Mouse (Mus musculus): Measurements from ENCODE around the gene Olfr1494. TPM values are rescaled to one million over a fixed set of nuclear protein-coding genes. Genes with fewer than 3 reads are reported as not detected.

Olfr1494 gene
- polyA plus RNA-seq (2012; fragmentation: generic; extraction: Trizol) = not detected
- long read RNA-seq, experiment 1 = 0 reads
- long read RNA-seq, experiment 2 = 0 reads

DNA sequence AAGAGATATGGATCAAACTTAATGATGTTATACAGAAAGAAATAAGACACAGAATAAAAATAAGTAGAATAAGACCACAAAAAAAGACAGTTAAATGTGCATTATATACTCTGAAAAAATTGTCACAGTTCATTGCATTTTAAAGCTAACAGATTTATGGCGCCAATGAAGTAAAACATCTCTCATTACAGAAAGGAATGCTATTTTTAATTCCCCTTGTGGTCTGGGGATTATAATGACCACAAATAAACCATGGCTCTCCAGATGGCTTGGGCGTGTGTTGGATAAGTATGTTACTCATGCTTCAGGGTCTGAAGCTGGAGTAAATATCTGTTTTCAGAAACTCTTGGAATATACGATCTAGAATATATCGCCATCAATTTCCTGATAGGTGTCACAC, at the start of gene Olfr1494:
TSS of gene Olfr1494 (plus strand) at position 301 of the 400 bp plus-strand sequence.
- H3K36me3 ChIP-seq (ENCODE audit: control insufficient read depth, insufficient read depth) = no peaks in the 10 kb centered on the region
- no peaks in the 10 kb centered on the region for H3K79me3 ChIP-seq (ENCODE audit: low read depth)
- no peak for TF ChIP-seq USF1 (IDR thresholded peaks at IDR 0.05; ENCODE audit: low read depth)
- no peak for TF ChIP-seq CTCF (IDR thresholded peaks at IDR 0.05; ENCODE audit: control insufficient read depth, insufficient read depth, insufficient read length)
- TF ChIP-seq FOSL1 (IDR thresholded peaks at IDR 0.05; ENCODE audit: insufficient read depth, low read length, poor library complexity, severe bottlenecking) = no peak
- TF ChIP-seq CEBPB (IDR thresholded peaks at IDR 0.05; ENCODE audit: low read depth) = no peak
- TF ChIP-seq MYOD1 (IDR thresholded peaks at IDR 0.05; ENCODE audit: control insufficient read depth, insufficient read length, low read depth) = no peak
- TF ChIP-seq MAX (IDR thresholded peaks at IDR 0.05) = no peak
- no peak for TF ChIP-seq MYOG (IDR thresholded peaks at IDR 0.05; ENCODE audit: control insufficient read depth, extremely low read depth, insufficient read length)
- no peak within 1 kb of the TSS for H3K4me3 ChIP-seq (ENCODE audit: insufficient read depth, poor library complexity, severe bottlenecking)
- no peaks in the 10 kb centered on the region for H3K79me2 ChIP-seq (ENCODE audit: control insufficient read depth, insufficient read depth)
- H3K27me3 ChIP-seq (ENCODE audit: control insufficient read depth, insufficient read depth, insufficient read length) = no peaks in the 10 kb centered on the region
- no peak within 1 kb of the TSS for H3ac ChIP-seq (ENCODE audit: control insufficient read depth, insufficient read length, low read depth)

DNA sequence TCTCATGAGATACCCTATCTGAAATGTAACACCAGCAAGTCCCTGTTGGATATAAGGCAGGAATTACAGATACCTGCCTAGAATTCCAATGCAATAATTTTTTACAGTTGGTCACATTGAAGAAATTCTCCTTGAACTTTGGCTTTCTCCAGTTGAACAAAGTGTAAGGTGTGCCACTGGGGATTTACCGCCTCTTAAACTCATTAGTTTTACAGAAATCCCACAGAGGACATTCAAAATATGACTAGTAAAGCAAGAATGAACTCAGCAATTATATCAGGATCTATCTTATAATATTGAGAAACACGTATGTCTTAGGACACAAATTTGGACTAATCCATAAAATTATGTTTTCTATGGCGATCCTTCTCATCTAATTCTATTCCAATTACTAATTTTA, 42.6 kb upstream of the Olfr1494 start, which contains the start of gene Olfr1491:
TSS of gene Olfr1491 (plus strand) at position 301 of the 400 bp plus-strand sequence.
- H3K27me3 ChIP-seq (ENCODE audit: control insufficient read depth, insufficient read depth, insufficient read length) = no peaks in the 10 kb centered on the region
- no peak within 1 kb of the TSS for H3ac ChIP-seq (ENCODE audit: control insufficient read depth, insufficient read length, low read depth)
- TF ChIP-seq MYOD1 (IDR thresholded peaks at IDR 0.05; ENCODE audit: control insufficient read depth, insufficient read length, low read depth) (no peak), FOSL1 (IDR thresholded peaks at IDR 0.05; ENCODE audit: insufficient read depth, low read length, poor library complexity, severe bottlenecking) (no peak), CTCF (IDR thresholded peaks at IDR 0.05; ENCODE audit: control insufficient read depth, insufficient read depth, insufficient read length) (no peak), CEBPB (IDR thresholded peaks at IDR 0.05; ENCODE audit: low read depth) (no peak), MYOG (IDR thresholded peaks at IDR 0.05; ENCODE audit: control insufficient read depth, extremely low read depth, insufficient read length) (no peak), MAX (IDR thresholded peaks at IDR 0.05) (no peak), USF1 (IDR thresholded peaks at IDR 0.05; ENCODE audit: low read depth) (no peak)
- no peaks in the 10 kb centered on the region for H3K79me2 ChIP-seq (ENCODE audit: control insufficient read depth, insufficient read depth)
- no peak within 1 kb of the TSS for H3K4me3 ChIP-seq (ENCODE audit: insufficient read depth, poor library complexity, severe bottlenecking)
- no peaks in the 10 kb centered on the region for H3K36me3 ChIP-seq (ENCODE audit: control insufficient read depth, insufficient read depth)
- H3K79me3 ChIP-seq (ENCODE audit: low read depth) = no peaks in the 10 kb centered on the region

DNA sequence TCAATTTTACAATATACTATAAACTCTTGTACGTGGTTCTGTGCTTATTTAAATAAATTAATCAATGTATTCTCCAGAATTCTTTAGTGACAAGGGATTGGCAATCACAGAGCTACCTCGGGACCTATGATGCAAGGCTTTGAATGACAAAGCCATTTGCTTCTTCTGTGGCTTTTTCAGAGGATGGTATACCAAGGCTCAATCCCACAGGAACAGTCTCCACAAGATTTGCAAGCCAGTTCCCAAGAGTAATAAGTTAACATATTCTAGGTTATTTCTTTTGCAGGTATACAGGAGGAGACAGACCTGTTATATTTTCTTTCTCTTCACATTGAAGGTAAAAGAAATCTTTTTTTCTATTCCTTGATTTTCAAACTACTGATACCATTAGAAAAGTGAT, 16.6 kb upstream of the Olfr1494 start, which contains the start of gene Olfr1493-ps1:
TSS of gene Olfr1493-ps1 (plus strand) at position 301 of the 400 bp plus-strand sequence.
- H3ac ChIP-seq (ENCODE audit: control insufficient read depth, insufficient read length, low read depth) = no peak within 1 kb of the TSS

DNA sequence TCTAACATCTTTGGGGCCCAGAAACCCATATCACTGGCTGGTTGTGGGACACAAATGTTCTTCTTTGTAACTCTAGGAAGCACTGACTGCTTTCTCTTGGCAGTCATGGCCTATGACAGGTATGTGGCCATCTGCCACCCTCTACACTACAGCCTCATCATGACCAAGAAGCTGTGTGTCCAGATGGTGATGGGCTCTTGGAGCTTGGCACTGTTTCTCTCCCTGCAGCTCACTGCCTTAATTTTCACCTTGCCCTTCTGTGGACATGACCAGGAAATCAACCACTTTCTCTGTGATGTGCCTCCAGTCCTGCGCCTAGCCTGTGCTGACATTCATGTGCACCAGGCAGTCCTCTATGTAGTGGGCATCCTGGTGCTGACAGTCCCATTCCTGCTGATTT, 9.8 kb downstream of the Olfr1494 start:
- Histone ChIP-seq H3K27me3 (ENCODE audit: control insufficient read depth, insufficient read depth, insufficient read length) (no peaks in the 10 kb centered on the region), H3K36me3 (ENCODE audit: control insufficient read depth, insufficient read depth) (no peaks in the 10 kb centered on the region), H3K4me3 (ENCODE audit: insufficient read depth, poor library complexity, severe bottlenecking) (no peak overlapping the region), H3ac (ENCODE audit: control insufficient read depth, insufficient read length, low read depth) (no peak overlapping the region), H3K79me3 (ENCODE audit: low read depth) (no peaks in the 10 kb centered on the region), H3K79me2 (ENCODE audit: control insufficient read depth, insufficient read depth) (no peaks in the 10 kb centered on the region)
- TF ChIP-seq MYOD1 (IDR thresholded peaks at IDR 0.05; ENCODE audit: control insufficient read depth, insufficient read length, low read depth) (no peak), USF1 (IDR thresholded peaks at IDR 0.05; ENCODE audit: low read depth) (no peak), CEBPB (IDR thresholded peaks at IDR 0.05; ENCODE audit: low read depth) (no peak), MAX (IDR thresholded peaks at IDR 0.05) (no peak), MYOG (IDR thresholded peaks at IDR 0.05; ENCODE audit: control insufficient read depth, extremely low read depth, insufficient read length) (no peak), FOSL1 (IDR thresholded peaks at IDR 0.05; ENCODE audit: insufficient read depth, low read length, poor library complexity, severe bottlenecking) (no peak), CTCF (IDR thresholded peaks at IDR 0.05; ENCODE audit: control insufficient read depth, insufficient read depth, insufficient read length) (no peak)

More for the DNA sequence above, 16.6 kb upstream of the Olfr1494 start, which contains the start of gene Olfr1493-ps1:
- no peak for TF ChIP-seq FOSL1 (IDR thresholded peaks at IDR 0.05; ENCODE audit: insufficient read depth, low read length, poor library complexity, severe bottlenecking)
- H3K4me3 ChIP-seq (ENCODE audit: insufficient read depth, poor library complexity, severe bottlenecking) = no peak within 1 kb of the TSS
- no peaks in the 10 kb centered on the region for H3K79me2 ChIP-seq (ENCODE audit: control insufficient read depth, insufficient read depth)
- no peaks in the 10 kb centered on the region for H3K79me3 ChIP-seq (ENCODE audit: low read depth)
- no peaks in the 10 kb centered on the region for H3K36me3 ChIP-seq (ENCODE audit: control insufficient read depth, insufficient read depth)
- no peaks in the 10 kb centered on the region for H3K27me3 ChIP-seq (ENCODE audit: control insufficient read depth, insufficient read depth, insufficient read length)

DNA sequence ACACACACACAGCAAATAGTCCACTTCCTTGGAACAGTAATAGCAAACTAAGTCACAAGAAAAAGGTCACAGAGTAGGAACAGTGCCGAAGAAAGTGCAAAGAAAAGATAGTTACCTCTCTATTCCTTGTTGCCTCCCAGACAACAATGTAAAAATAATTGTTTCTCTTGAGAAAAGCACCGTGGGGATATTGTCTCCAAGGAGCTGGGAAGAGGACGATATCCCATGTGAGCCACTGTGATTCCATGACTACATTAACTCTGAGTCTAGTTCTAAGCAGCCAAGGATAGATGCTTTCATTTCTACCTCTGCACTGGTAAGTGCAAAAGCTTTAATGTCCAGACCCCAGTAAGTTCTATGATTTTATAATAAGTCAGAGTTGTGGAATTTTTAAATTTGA, 24.8 kb downstream of the Olfr1494 start, which contains the start of gene Olfr1495:
TSS of gene Olfr1495 (plus strand) at position 301 of the 400 bp plus-strand sequence.
- H3K4me3 ChIP-seq (ENCODE audit: insufficient read depth, poor library complexity, severe bottlenecking) = no peak within 1 kb of the TSS
- no peaks in the 10 kb centered on the region for H3K27me3 ChIP-seq (ENCODE audit: control insufficient read depth, insufficient read depth, insufficient read length)
- no peaks in the 10 kb centered on the region for H3K79me3 ChIP-seq (ENCODE audit: low read depth)
- H3ac ChIP-seq (ENCODE audit: control insufficient read depth, insufficient read length, low read depth) = no peak within 1 kb of the TSS
- H3K79me2 ChIP-seq (ENCODE audit: control insufficient read depth, insufficient read depth) = no peaks in the 10 kb centered on the region
- no peak for TF ChIP-seq CTCF (IDR thresholded peaks at IDR 0.05; ENCODE audit: control insufficient read depth, insufficient read depth, insufficient read length)
- no peak for TF ChIP-seq FOSL1 (IDR thresholded peaks at IDR 0.05; ENCODE audit: insufficient read depth, low read length, poor library complexity, severe bottlenecking)
- no peak for TF ChIP-seq MYOG (IDR thresholded peaks at IDR 0.05; ENCODE audit: control insufficient read depth, extremely low read depth, insufficient read length)
- TF ChIP-seq MYOD1 (IDR thresholded peaks at IDR 0.05; ENCODE audit: control insufficient read depth, insufficient read length, low read depth) = no peak
- TF ChIP-seq CEBPB (IDR thresholded peaks at IDR 0.05; ENCODE audit: low read depth) = no peak
- no peaks in the 10 kb centered on the region for H3K36me3 ChIP-seq (ENCODE audit: control insufficient read depth, insufficient read depth)
